Mouse (Mus musculus): Measurements from ENCODE around the gene Hspa4l.
"Not testable (repeated sequence)": the region's sequence is repeated elsewhere in the genome, so short reads cannot be mapped to it uniquely, and the experiment has no call there.

Hspa4l gene

DNA sequence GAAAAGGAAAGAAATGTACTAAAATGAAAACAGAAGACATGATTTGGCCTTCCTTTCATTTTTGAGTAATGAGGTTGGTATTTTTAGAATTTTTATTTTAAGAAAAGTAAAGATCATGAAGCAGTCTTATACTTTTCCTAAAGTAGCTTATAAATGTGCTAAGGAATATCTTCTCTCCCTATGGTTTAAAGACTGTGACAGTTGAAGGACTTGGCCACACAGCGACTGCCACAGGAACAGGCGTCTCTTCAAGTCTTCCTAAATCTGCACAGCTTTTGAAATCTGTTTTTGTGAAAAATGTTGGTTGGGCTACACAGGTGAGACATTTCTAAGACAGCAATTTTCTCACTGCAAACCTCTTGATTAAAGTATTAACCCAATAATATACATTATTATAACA, 69.0 kb downstream of the Hspa4l start:
- in situ Hi-C loops (cut with MseI, MboI): no loop called here

DNA sequence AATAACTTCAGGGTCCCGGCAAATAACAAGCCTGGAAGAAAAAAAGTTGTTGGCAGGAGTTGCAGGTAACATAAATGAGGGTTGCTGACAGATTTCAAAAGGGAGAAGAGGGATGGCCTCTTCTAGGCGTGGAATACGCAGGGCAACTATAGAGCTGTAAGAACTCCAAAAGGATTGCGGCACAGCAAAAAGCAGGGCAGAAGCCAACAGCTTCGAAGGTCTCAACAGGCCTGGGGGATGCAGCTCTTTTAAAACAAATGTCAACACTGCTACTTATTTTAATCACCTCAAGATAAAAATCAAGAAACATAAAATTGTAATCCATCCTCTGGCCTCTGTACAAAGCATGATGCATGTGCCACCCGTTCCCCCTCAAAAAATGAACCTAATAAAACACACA, 101.2 kb downstream of the Hspa4l start:
- in situ Hi-C loops (cut with MseI, MboI): not testable (repeated sequence)

All from mouse trophoblast stem cell (cell line).